Mouse (Mus musculus) kidney, adult 8-10 months (tissue): ENCODE measurements at regions not wholly inside any gene's neighbourhood (a gene's known extent, or its start where the extent isn't known, plus 50 kb on each side); places are given as distances from the start of the nearest gene placed in this dataset.

Experiments used
- DNase-seq, 2 experiments: peaks; one replicate each; pipeline ENCODE4 v3.0.0; 2022

GRCm38 (mm10) chrX:98051521-98052170, 96.9 kb upstream of the Ar start:
- DNase-seq: peak; percentile 58 to 68

GRCm38 (mm10) chrX:98052811-98053210, 95.8 kb upstream of the Ar start:
- peak in 1 of 2 experiments; percentile 8 for DNase-seq
